Mouse (Mus musculus) megakaryocyte, embryonic 14.5 days (primary cell): ENCODE measurements around the gene Tprg. TPM values are rescaled to one million over a fixed set of nuclear protein-coding genes. Genes with fewer than 3 reads are reported as not detected.

Source experiments
- H3K27me3 ChIP-seq: replicated peaks from 2 replicates; pipeline ENCODE3; 2012; ENCODE audit warnings: inconsistent platforms
- H3K36me3 ChIP-seq: replicated peaks from 2 replicates; pipeline ENCODE3; 2012; ENCODE audit warnings: low read length, inconsistent platforms, mixed read lengths
- H3K4me1 ChIP-seq: 2 replicates; pipeline ENCODE4 v1.6.1; 2012; ENCODE audit warnings: inconsistent platforms
- H3K4me3 ChIP-seq: replicated peaks from 2 replicates; pipeline ENCODE3; 2012; ENCODE audit warnings: moderate library complexity, mild to moderate bottlenecking, inconsistent platforms
- H3K9me3 ChIP-seq: 2 replicates; pipeline ENCODE4 v1.6.1; 2012; ENCODE audit warnings: inconsistent platforms
- FLI1 ChIP-seq: IDR thresholded peaks from 2 replicates; pipeline ENCODE4 v1.6.1; 2012; ENCODE audit warnings: low read length, inconsistent platforms, mixed read lengths
- GATA1 ChIP-seq: IDR thresholded peaks from 3 replicates; pipeline ENCODE4 v1.6.1; 2012; ENCODE audit warnings: mixed read lengths, low read length, inconsistent platforms, borderline replicate concordance
- polyA plus RNA-seq: library from polyadenylated mRNA; stranded (reverse); fragments of >175 nt; gene quantifications from 2 replicates; pipeline ENCODE4 v1.2.3, GENCODE M21; 2012; ENCODE audit warnings: low replicate concordance; ENCODE audit not compliant: insufficient read depth

Gene Tprg
- polyA plus RNA-seq, 1 experiment = not detected

GRCm38 (mm10) chr16:25315090-25315489 is 28.5 kb downstream of the Tprg start:
- Histone ChIP-seq H3K9me3 (no peaks in the 10 kb centered on the region), H3K4me3 (no peak overlapping the region), H3K4me1 (no peaks in the 10 kb centered on the region), H3K27me3 (no peaks in the 10 kb centered on the region), H3K36me3 (no peaks in the 10 kb centered on the region)
- TF ChIP-seq GATA1 (no peak), FLI1 (no peak)

- TF ChIP-seq GATA1 (no peak), FLI1 (no peak)
- Histone ChIP-seq H3K9me3 (peaks cover 3% of the 10 kb centered on the region; the same call in 1 of the 2 replicates), H3K27me3 (no peaks in the 10 kb centered on the region), H3K36me3 (no peaks in the 10 kb centered on the region), H3K4me1 (no peaks in the 10 kb centered on the region), H3K4me3 (no peak overlapping the region)
These were observed 39.1 kb downstream of the Tprg start for GRCm38 (mm10) chr16:25325631-25326238.

DNA sequence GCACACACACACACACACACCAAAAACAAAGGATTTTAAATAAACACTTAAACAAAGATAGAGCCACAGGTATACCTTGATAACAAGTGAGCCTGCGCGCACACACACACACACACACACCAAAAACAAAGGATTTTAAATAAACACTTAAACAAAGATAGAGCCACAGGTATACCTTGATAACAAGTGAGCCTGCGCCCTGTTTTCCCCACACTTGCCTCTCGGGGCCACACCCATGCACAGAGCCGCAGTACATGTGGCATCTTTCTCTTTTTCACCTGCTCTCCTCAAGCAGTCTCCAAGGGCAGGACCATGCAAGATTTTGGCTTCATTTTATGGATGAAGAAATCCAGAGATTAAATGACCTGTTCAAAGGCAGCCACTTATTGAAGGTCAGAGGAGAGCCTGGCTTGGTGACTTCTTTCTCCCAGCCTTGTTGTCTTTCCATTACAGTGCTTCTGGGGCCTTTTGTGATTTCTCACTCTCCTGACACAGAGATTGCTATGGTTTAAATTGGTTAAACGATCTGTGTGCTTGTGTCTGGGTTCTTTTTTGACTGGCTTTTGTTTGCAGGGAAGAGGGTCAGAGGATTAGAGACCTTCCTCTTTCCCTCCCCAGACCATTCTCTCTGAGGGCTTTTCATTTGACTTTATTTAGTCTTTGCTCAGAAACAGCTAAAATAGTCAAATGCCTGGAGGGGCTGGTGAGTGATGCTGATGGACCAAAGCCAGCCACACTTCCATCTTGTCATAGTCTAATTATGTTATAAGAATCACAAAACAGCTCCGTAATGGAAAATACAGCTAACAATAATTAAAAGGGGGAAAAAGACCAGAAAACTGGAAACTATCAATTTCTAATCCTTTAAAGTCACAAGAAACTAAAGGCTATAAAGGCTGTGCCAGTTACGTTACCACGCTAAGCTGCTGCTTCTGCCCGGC is 46.9 kb downstream of the Tprg start:
- no peak for TF ChIP-seq FLI1
- no peak for TF ChIP-seq GATA1
- no peaks in the 10 kb centered on the region for H3K27me3 ChIP-seq

DNA sequence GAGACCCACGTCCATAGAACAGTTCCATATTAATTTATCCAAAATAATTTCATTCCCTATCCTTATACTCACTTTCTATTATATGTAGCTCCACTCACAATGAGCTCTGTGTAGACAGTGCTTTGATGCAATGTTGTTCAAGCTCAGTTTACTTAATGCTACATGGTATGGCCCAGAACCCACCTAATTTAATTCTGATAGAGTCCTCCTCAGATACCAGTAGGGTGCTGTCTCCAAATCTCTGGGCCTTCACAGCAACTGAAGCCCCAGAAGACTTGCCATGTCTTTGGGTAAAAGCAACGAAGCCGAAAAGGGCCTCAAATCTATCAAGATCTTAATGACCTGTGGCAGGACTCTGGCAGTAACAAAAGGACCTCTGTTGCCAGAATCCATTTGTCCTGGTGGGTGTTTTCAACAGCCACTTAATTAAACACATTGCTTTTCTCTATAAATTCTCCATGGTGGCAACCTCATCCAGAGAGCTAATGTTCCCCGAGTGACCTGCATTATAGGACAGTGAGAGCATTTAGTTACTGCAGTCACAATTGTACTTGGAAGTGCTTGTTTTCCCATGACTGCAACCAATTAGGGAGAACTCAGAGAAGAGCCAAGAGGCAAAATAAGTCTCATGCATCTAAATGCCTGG is 48.6 kb downstream of the Tprg start:
- TF ChIP-seq GATA1 (no peak), FLI1 (no peak)
- no peaks in the 10 kb centered on the region for H3K4me1 ChIP-seq

More for the DNA sequence above, 46.9 kb downstream of the Tprg start:
- no peaks in the 10 kb centered on the region for H3K4me1 ChIP-seq
- H3K9me3 ChIP-seq = no peaks in the 10 kb centered on the region
- H3K4me3 ChIP-seq = no peak overlapping the region
- H3K36me3 ChIP-seq = no peaks in the 10 kb centered on the region

GRCm38 (mm10) chr16:25349626-25350025 is 63.0 kb downstream of the Tprg start:
- H3K9me3 ChIP-seq = no peaks in the 10 kb centered on the region
- H3K27me3 ChIP-seq = no peaks in the 10 kb centered on the region
- TF ChIP-seq FLI1 (no peak), GATA1 (no peak)
- no peak overlapping the region for H3K4me3 ChIP-seq
- no peaks in the 10 kb centered on the region for H3K36me3 ChIP-seq
- no peaks in the 10 kb centered on the region for H3K4me1 ChIP-seq

More for the DNA sequence above, 48.6 kb downstream of the Tprg start:
- Histone ChIP-seq H3K27me3 (no peaks in the 10 kb centered on the region), H3K4me3 (no peak overlapping the region), H3K36me3 (no peaks in the 10 kb centered on the region), H3K9me3 (no peaks in the 10 kb centered on the region)

- TF ChIP-seq FLI1 (no peak), GATA1 (no peak)
- Histone ChIP-seq H3K36me3 (no peaks in the 10 kb centered on the region), H3K4me1 (no peaks in the 10 kb centered on the region)
These were observed 81.2 kb downstream of the Tprg start for GRCm38 (mm10) chr16:25367834-25368233.

DNA sequence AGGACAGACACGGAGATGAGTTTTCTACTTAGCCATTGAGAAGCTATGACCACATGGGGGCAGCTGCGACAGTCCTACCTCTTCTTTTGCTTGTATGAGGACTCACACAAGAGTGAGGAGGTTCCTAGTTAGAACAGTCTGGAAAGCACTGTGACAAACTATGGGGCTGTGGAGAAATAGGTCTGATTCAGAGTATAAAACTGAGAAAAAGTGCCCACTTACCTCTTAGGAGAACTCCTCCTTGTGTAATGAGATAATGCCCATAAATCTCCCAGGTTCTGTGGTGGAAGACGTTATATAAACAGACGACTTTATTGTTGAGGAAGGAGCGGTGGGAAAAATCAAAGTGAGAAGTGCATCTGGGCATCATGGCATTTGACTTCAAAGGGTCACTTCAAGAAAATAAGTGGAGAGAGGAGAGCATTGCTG is 83.4 kb downstream of the Tprg start:
- H3K27me3 ChIP-seq = no peaks in the 10 kb centered on the region
- TF ChIP-seq GATA1 (no peak), FLI1 (no peak)
- no peaks in the 10 kb centered on the region for H3K4me1 ChIP-seq
- 0 out of 2 replicates have a peak, but pooled peaks cover 2% of the 10 kb centered on the region for H3K9me3 ChIP-seq
- no peak overlapping the region for H3K4me3 ChIP-seq
- no peaks in the 10 kb centered on the region for H3K36me3 ChIP-seq

More at GRCm38 (mm10) chr16:25367834-25368233, 81.2 kb downstream of the Tprg start:
- Histone ChIP-seq H3K9me3 (0 out of 2 replicates have a peak, but pooled peaks cover 2% of the 10 kb centered on the region), H3K4me3 (no peak overlapping the region), H3K27me3 (no peaks in the 10 kb centered on the region)

DNA sequence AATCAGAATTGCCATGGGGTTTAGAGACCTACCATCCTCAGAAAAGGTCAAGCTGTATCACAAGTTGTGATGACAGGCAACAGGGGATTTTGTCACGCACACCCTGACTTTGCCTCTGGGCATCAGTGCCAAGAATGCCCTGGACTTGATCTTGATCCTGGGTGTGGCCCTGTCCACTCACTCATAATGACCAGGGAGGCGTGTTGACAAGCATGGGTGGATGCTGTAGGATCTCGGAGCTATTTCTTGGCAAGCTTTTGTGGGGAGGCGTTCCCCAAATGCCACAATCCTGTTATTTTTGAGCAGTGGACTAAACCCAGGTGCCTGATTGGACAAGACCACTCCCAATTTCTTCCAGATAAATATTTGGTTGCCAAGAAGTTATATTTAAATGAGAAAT is 87.5 kb downstream of the Tprg start:
- Histone ChIP-seq H3K36me3 (no peaks in the 10 kb centered on the region), H3K4me3 (no peak overlapping the region), H3K9me3 (no peaks in the 10 kb centered on the region), H3K27me3 (no peaks in the 10 kb centered on the region), H3K4me1 (no peaks in the 10 kb centered on the region)
- TF ChIP-seq FLI1 (no peak), GATA1 (no peak)

DNA sequence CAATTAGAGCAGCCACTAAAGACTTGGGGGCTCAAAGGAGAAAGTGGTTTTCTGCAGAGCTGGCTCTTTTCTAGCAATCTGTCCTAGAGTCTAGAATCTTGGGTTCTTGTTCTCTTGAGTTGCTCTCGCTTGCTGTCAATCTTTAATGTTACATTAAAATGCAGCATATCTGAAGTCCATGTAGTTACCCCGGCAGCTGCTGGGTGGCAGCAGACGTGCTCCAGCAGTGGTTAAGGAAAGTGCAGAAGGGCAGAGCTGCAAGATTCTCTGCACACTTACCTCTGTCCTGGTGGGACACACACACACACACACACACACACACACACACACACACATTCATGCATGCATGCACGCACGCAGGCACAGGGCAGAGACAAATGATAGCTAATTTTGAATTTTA is 88.2 kb downstream of the Tprg start:
- TF ChIP-seq GATA1 (no peak), FLI1 (no peak)

More for the DNA sequence above, 88.2 kb downstream of the Tprg start:
- H3K4me1 ChIP-seq = no peaks in the 10 kb centered on the region
- no peaks in the 10 kb centered on the region for H3K36me3 ChIP-seq
- no peak overlapping the region for H3K4me3 ChIP-seq
- H3K27me3 ChIP-seq = no peaks in the 10 kb centered on the region
- H3K9me3 ChIP-seq = no peaks in the 10 kb centered on the region
